Mouse (Mus musculus) bone marrow, adult 2 months (tissue): ENCODE data around the gene Duoxa2.

ENCODE experiments used
- CTCF ChIP-seq: fragments of 200-500 bp; IDR thresholded peaks from 2 replicates; pipeline ENCODE4 v1.5.1; 2011; ENCODE audit warnings: low read length, control low read depth; ENCODE audit not compliant: control insufficient read depth, insufficient read depth
- POLR2A ChIP-seq: fragments of 200-500 bp; IDR thresholded peaks from 2 replicates; pipeline ENCODE4 v1.6.1; 2011; ENCODE audit warnings: low read depth, mild to moderate bottlenecking, control low read depth, low read length, borderline replicate concordance; ENCODE audit not compliant: control insufficient read depth

GRCm38 (mm10) chr2:122298096-122298499 is 602 bp upstream of the Duoxa2 start, which contains the start of gene Duox2:
- no peak for TF ChIP-seq POLR2A
- TF ChIP-seq CTCF = no peak
